Mouse (Mus musculus): Measurements from ENCODE around the gene Gm14525. TPM values are rescaled to one million over a fixed set of nuclear protein-coding genes. Genes with fewer than 3 reads are reported as not detected.
"Not testable (repeated sequence)": the region's sequence is repeated elsewhere in the genome, so short reads cannot be mapped to it uniquely, and the experiment has no call there.

Gene Gm14525
- total RNA-seq (2021), result not detected
- long read RNA-seq, experiment 1, result 0 reads
- long read RNA-seq, experiment 2, result 0 reads

GRCm38 (mm10) chrX:26702538-26702937 is at the start of gene Gm14525:
Gene Gm14525 (minus strand): TSS chrX:26702638.
- DNase-seq (ENCODE audit: extremely low spot score in 1 of 2, low spot score in 2 of 2); H3K27ac ChIP-seq; intact Hi-C loops (cut with DNase I): not testable (repeated sequence)

More at GRCm38 (mm10) chrX:26702538-26702937, at the start of gene Gm14525:
- H3K4me3 ChIP-seq, result not testable (repeated sequence)

Other genes with a start within 250 kb of the Gm14525 start
- gene Slx, start 157.1 kb downstream of the Gm14525 start, total RNA-seq (2021), result not detected
- not detected for gene Gm6121, start 233.1 kb upstream of the Gm14525 start, total RNA-seq (2021)